Mouse (Mus musculus) limb, embryonic 12.5 days (tissue): ENCODE data around the gene 1700011M02Rik. TPM values are rescaled to one million over a fixed set of nuclear protein-coding genes. Genes with fewer than 3 reads are reported as not detected.

Experiments used
- polyA plus RNA-seq: library from polyadenylated mRNA; unstranded; fragments of >200 nt; fragmentation: Nextera tagmentation; extraction: Ambion mirVana; gene quantifications from 2 replicates; pipeline ENCODE4 v1.2.1, GENCODE M21; 2016

Gene 1700011M02Rik
- polyA plus RNA-seq, 1 experiment from 2014 or later = not detected

Other genes starting within 250 kb of the 1700011M02Rik start
- gene Gm3880, start 221.9 kb upstream of the 1700011M02Rik start, polyA plus RNA-seq = not detected in 2 replicates
- not detected in 2 replicates for gene Gm9112, start 201.3 kb upstream of the 1700011M02Rik start, polyA plus RNA-seq
- gene Dmrtc1b, start 201.0 kb upstream of the 1700011M02Rik start, polyA plus RNA-seq = not detected in 2 replicates
- gene Dmrtc1c1, start 105.9 kb upstream of the 1700011M02Rik start, polyA plus RNA-seq = not detected in 2 replicates
- gene Dmrtc1c2, start 54.3 kb upstream of the 1700011M02Rik start, polyA plus RNA-seq = not detected in 2 replicates
- gene 1700031F05Rik, start 40.9 kb upstream of the 1700011M02Rik start, polyA plus RNA-seq = not detected in 2 replicates
- 0.86 and 1.1 TPM in 2 replicates for gene Dmrtc1a, start 218 bp upstream of the 1700011M02Rik start, polyA plus RNA-seq
- not detected in 2 replicates for gene 1700018G05Rik, start 19.5 kb downstream of the 1700011M02Rik start, polyA plus RNA-seq